Mouse (Mus musculus) c-Kit-positive CD71-negative TER-119-negative erythroid progenitor cells, embryonic 14.5 days (primary cell): ENCODE measurements around the gene Saxo1.

Experiments used
- DNase-seq: peaks from one replicate; pipeline ENCODE4 v3.0.0-alpha.2; 2013; ENCODE audit warnings: low read depth

Saxo1 gene

DNA sequence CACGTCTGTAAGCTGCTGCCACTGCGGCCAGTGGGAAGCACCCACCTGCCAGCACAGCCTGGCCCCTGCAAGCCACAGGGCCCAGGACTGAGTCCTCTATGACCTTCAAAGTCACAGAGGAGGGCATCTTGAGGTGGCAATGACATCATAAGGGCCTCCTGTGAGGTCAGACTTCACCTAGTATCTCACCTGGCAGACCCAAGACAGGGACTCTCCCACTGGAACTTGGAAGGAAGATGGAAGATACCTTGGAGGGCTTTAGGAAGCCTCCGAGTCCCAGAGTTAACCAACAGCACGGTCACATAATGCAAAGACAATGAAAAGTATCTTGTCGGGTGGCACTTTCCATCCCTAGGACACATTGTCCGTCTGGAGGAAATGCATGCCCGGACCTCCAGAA lies at the start of gene Saxo1:
Saxo1 (minus strand) TSS at position 101 of the 400 bp plus-strand sequence.
- DNase-seq = no peak

DNA sequence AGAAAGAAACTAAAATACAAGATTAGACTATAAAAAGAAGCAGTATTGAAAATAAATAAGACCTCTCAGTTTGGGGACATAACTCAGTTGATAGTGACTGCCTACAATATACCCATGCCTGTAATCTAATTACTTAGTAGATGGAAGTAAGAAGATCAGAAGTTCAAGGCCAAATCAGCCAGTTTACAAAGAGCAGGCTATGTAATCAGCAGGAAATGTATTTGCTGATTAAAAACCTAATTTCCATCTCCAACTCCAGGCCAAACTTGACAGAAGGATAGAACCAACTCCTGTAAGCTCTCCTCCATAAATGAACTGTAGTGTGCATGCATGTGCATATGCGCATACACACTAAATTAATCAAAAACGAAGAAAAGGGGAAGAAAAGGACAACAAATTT lies 33.2 kb upstream of the Saxo1 start:
- no peak for DNase-seq

GRCm38 (mm10) chr4:86588236-86588635 lies 30.1 kb upstream of the Saxo1 start:
- no peak for DNase-seq

DNA sequence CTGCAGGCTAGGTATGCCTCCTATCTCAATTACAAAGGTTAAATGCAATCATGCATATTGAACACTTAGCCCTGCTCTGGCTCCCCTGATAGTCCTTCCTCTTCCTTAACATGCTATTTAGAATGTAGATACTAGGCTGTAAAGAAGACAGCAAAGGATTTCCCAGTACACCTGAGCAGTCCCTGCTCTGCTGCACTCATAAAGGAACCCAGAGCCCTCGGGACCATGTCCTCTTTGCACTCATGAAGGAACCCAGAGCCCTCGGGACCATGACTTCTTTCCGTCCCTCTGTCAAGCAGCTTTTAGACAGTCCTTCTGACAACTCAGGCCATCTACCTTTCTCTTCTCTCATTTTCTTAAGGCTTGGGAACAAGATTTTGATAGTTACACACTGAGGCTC lies 22.5 kb upstream of the Saxo1 start:
- no peak for DNase-seq

- DNase-seq = no peak
Measured at GRCm38 (mm10) chr4:86580056-86580455, 21.9 kb upstream of the Saxo1 start.

DNA sequence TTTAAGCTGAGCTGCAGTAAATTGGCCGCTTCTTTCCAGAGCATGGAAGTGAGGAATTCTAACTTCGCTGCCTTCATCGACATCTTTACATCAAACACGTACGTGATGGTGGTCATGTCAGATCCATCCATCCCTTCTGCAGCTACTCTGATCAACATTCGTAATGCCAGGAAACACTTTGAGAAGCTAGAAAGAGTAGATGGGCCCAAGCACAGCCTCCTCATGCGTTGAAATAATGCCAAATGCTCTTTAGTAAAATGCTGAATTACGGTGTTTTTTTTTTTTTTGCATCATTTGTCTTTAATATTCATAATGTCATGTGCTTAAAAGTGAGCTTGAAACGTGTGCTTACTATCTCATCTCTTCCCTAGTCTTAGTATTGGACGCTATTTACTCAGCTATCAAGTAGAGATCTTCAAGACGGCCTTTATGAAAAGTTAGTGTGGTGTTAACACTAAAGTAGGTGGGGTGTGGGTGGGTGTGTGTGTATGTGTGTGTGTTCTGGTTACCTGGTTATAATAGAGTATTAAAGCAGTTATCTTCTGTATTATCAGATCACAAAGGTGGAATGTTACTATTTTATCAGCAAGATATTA lies 18.6 kb upstream of the Saxo1 start:
- no peak for DNase-seq

- DNase-seq = peak; percentile 16
Measured at GRCm38 (mm10) chr4:86576120-86576541, 18.0 kb upstream of the Saxo1 start.

- peak; percentile 90 for DNase-seq
Measured at GRCm38 (mm10) chr4:86575283-86575983, 17.3 kb upstream of the Saxo1 start, which contains the start of gene Rraga. TSS of gene Rraga (plus strand) at chr4:86575668.

- DNase-seq = peak; percentile 9
Measured at GRCm38 (mm10) chr4:86574939-86575282, 16.8 kb upstream of the Saxo1 start.

- no peak for DNase-seq
Measured at GRCm38 (mm10) chr4:86561061-86561460, 2.9 kb upstream of the Saxo1 start.

GRCm38 (mm10) chr4:86559006-86559405 lies 878 bp upstream of the Saxo1 start:
- no peak for DNase-seq

GRCm38 (mm10) chr4:86557371-86557770 lies 757 bp downstream of the Saxo1 start:
- no peak for DNase-seq

DNA sequence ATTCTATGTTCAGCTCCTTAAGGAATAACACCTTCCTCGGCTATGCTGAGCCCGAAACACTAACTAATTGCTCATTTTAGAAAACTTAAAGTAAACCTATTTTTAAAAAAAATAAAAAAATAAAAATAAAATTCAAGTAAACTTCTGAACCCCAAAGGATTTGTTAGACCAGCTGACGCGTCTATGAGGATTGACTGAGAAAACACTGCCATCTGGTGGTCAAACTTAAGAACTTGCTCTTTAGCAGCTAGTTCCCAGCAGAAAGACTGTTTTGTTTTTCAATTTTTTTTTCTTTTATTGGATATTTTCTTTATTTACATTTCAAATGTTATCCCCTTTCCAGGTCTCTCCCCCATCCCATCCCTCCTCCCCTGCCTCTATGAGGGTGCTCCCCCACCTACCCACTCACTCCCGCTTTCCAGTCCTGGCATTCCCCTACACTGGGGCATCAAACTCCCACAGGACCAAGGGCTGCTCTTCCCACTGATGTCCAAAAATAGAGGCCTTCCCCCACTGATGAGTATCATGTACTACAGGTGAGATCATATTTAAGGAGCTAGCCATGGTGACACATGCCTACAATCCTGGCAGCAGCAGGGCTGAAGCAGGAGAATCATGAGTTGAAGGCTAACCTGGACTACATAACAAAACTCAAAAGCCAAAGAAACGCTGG lies 3.0 kb downstream of the Saxo1 start:
- no peak for DNase-seq

DNA sequence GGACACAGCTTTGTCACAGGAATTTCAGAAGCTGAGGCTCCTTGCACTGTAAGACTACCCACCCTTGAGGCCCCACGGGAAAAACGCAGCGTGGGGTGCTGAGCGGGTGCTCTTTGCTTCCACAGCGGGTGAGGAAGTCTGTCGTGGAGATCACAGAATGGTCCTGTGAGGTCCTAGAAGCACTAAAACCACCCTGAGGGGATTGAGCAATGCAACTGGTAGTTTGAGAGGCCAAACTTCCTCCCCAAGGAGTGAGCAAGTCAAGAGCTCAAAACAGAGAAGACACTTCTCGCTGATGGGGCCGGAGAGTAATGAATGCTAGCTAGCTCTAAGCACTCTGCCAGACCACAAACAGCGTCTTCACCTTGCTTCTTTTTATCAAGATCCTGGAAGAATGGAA lies 9.8 kb downstream of the Saxo1 start:
- DNase-seq = peak; percentile 19

DNA sequence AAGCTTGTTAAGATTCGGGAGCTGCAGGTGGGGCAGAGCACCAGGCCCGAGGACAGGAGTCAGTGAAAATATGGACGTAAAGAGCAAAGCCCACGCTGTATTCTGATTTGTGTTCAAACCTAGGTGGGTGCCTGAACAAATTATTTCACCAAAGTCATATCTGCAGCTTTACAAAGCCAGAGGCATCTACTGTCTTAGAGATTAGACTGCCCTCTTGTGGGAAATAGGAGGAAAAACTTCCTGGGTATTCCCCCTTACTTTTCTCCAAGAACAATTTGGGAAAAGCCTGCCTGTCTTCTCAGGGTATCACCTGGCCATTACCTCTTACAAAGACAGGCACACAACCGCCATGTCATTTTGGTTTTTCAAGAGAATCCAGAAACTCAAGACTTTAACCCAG lies 12.5 kb downstream of the Saxo1 start:
- no peak for DNase-seq

DNA sequence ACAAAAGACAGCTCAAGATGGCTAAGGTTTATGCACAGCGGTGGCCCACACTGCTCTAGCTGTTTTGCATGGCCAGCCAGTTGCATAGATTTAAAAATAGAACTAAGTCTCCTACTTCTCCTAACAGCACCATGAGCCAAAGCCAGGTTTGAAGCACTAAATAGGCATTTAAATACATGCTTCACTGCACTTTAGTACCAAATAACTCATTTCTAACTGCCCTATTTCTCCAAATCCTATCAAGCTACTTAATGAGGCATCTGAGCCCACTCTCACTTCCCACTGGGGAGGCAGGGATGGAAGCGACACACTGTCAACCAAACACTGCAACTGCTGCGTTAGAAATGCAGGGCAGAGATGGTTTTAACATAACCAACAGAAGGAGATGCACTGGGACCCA lies 14.1 kb downstream of the Saxo1 start:
- no peak for DNase-seq

DNA sequence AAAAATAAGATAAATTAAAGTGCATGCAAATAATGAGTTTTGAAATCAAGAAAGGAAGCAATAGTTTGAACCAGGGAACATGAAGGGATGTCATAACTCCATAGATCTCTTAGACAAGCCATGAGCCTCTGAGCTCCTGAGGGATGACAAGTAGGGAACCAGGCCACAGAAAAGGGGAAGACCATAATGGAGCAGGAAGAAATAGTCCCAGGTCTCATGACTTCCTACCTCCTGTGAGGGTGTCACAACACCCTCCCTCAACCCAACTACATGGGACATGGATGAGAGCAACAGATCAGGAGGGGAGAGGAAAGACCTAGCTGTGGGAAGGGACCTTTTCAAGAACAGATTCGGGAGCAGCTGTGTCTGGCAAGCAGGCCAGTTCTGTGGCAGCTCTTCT lies 16.6 kb downstream of the Saxo1 start:
- DNase-seq = no peak

DNA sequence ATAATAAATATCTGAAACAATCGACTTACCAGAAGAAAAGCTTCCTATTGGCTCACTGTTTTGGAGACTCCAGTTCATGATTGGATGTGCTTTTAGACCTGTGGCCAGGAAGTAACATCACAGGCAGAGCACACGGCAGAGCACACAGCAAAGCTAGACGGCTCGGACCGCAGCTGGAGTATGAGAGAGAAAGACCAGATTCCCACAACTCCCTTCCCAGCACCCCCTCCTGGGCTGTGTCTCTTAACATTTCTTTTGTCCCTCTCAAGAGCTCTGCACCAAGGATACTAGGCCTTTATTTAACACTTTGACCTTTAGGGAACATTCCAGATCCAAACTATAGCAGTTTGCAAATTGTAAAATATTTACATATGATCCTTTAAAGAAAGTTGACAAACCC lies 19.2 kb downstream of the Saxo1 start:
- DNase-seq = no peak

DNA sequence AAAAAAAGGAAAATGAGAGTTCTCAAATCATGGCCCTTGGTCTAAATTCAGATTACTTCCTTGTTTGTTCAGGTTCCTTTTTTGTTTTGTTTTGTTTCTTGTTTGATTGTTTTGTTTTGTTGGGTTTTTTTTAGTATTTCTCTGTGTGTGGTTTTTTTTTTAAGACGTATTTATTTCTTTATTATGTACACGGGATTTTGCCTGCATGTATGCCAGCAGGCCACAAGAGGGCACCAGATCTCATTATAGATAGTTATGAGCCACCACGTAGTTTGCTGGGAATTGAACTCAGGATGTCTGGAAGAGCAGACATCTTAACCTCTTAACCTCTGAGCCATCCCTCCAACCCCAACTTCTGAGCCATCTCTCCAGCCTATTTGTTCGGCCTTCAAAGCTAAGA lies 20.2 kb downstream of the Saxo1 start:
- DNase-seq = peak; percentile 31

- DNase-seq = no peak
Measured at GRCm38 (mm10) chr4:86534091-86534481, 24.0 kb downstream of the Saxo1 start.

DNA sequence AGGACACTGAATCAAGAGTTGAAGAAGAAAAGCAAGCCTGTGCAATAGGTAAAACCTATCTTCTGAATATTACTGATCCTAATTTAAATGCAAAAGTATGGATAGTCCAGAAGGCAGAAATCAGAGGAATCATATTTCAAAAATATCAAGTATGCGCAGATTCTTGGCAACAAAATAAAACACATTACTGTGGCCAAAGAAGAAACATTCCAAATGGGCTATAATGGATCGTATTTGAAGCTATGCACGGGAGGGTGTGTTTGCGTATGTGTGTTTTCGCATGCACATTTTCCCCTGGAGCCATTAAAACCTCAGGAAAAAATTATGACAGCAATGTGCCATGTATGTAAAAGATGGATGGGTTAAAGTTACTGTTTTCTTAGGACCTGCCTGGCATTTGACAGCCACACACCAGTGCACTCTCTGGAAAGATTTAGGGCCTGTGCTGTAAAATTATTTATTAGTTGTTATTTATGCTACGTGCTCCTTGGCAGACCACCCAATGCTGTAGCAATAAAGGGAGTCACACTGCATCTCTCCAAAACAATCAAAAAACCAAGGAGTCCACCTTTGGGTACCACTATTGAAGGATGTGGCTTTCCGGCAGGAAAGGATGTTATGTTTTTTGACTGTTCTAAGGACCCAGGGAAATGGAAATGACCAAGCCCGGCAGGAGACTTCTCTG lies 24.6 kb downstream of the Saxo1 start:
- no peak for DNase-seq

- DNase-seq = no peak
Measured at GRCm38 (mm10) chr4:86529161-86529560, 29.0 kb downstream of the Saxo1 start.
